Mouse (Mus musculus) cerebellum, adult 9-10 months (tissue): Measurements from ENCODE around the gene Rnf225.
A peak's percentile ranks its signal among the peaks of the same experiment; 100 is the strongest.
"Not testable (repeated sequence)": the region's sequence is repeated elsewhere in the genome, so short reads cannot be mapped to it uniquely, and the experiment has no call there.

Experiments used
- DNase-seq: peaks from one replicate; pipeline ENCODE4 v3.0.0; 2022

Gene Rnf225

DNA sequence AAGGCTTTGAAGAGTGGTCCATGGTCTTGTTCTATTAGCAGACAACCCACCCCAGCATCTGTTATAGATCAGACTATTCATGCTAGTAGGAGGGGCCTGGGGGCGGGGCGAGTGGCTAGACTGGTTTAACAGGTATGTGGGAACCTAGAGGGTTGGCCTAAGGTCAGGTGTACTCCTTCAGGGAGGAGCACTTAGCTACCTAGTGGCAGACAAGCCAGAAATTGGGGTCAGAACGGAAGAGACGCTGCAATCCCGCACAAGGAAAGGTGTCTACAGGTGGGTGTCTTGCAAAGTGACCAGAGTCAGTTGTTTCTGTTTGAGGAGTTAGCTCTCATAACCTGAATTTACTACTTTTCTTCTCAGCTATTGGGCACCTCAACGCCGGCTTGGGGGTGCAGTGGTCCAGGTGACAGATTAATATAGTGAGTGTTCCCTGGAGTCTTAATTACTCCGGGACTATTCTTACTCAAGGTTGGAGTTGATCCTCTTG, at the start of gene Rnf225:
Rnf225 (plus strand) TSS at position 226 of the 490 bp plus-strand sequence.
- no peak for DNase-seq

DNA sequence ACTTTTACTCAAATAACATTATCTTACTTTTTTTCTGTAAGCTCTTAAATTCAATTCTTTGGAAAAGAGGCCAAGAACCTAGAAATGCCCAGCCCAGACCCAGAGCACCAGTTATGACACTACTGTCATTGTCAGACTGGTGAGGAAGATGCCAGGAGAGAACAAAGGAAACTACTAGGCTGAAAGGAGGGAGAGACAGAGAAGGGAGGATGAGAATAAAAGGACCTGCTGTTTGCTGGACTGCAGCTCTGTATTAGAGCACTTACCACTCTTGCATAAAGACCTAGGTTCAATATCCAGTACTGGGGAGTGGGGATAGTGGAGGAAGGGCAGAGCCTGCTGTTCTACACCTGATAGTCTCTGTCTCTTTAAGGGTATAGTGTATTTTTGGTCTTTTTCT, 47.2 kb upstream of the Rnf225 start:
- no peak for DNase-seq

DNA sequence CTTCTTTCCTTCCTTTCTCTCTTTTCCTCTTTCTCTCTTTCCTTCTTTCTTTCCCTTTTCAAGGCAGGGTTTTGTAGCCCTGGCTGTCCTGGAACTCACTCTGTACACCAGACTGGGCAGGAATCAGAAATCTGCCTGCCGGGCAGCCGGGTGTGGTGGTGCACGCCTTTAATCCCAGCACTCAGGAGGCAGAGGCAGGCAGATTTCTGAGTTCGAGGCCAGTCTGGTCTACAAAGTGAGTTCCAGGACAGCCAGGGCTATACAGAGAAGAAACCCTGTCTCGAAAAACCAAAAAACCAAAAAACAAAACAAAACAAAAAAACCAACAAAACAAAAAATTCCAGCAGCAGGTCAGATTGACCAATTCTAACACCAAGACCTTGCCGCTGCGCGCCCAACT, 46.7 kb upstream of the Rnf225 start:
- not testable (repeated sequence) for DNase-seq

DNA sequence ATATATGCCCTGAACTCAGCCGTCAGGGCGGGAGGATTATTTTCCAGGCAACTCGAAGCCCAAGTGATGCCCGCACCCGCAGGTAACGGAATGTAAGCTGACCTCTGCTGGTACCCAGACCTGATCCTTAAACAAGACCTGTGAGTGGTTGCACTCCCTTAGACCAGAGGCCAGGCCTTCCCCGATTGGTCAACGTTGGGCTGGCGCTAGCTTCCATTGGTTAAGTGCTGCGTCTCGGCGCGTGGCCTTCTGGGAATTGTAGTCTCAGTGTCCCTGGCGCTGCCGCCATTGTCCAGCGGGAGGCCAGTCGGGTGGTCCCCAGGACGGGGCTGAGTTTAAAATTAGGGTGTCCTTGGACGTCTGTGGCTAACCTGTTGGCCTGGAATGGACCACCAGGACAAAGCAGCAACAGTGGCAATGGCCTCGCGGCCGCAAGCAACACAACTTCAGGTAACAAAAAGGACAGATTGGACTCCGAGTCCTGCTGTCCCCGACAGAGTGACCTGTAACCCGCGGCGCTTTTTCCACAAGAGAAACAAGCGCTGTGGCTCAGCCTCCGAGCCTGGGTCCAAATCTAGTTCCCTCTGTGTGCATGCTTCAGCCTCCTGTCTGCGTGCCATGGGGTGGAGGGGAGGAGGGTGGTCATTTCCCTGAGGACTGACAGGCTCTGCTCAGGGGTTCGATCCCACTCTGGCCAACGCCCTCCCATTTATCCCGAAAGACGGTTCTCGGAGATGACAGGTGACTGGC, 46.1 kb upstream of the Rnf225 start, which contains the start of gene Zfp128:
Zfp128 (plus strand) TSS at position 267 of the 750 bp plus-strand sequence.
- DNase-seq: peak; percentile 97

DNA sequence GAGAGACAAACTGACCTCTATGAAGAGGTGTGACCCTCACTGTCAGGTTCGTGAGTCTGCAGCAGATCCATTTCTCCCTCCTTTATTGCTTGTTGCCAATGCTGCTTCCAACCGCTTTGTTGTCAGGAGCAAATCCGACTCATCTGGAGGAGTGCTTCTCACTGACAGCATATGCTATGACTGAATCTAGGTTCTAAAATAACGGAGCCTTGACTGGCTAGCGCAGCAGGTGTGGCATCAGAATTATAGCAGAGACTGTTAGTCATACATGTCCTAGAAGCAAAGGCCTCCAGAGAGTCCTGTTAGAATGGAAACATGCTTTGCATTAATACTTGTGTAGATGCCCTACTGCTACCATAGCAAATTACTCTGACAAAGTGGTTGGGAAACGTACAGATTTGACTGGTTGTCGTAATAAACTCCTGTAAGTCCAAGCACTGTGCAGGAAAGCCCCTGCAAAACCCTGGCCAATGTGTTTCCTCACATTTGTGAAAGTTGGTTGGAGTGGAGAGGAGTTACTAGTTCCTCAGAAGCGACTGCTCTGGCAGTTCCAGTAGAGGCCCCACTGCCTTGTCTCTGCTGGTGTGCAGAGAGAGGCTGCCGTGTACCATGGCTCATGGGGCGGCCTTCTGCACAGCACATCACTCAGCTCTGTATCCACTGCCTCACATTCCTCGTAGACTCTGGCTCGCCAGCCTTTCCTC, 40.5 kb upstream of the Rnf225 start:
- DNase-seq: no peak

DNA sequence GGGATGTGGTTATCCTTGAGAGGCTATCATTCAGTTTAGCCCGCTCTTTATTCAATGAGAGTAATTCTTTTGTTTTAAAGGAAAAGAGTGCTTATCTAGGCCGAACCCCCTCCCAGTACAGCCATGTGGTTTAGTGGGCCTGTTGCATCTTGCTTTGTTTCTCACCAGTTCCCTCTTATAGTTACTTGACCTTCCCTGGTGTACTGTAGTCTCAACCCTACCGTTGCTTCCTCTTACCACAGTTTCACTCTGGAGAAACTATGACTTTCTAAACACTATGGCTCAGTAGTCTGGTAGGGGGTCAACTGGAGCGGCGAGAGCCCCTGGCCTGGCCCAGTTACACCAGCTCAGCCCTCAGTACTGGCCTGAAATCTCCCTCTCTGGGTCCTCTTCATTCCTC, 39.6 kb upstream of the Rnf225 start:
- DNase-seq: no peak

DNA sequence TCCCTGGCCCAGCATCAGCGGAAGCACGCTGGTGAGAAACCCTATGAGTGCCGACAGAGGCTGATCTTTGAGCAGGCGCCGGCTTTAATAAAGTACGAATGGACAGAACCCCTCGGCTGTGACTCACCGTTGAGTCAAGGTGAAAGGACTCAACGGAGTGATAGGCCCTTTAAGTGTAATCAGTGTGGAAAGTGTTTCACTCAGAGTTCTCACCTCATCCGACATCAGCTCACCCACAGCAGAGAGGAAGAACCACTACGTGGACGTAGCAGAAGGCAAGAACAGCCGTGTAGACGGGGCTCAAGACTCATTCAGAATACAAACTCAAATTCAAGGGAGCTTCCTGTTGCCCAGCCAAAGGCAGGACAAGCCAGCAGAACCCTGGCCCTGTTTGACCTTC, 36.3 kb upstream of the Rnf225 start:
- DNase-seq: no peak

DNA sequence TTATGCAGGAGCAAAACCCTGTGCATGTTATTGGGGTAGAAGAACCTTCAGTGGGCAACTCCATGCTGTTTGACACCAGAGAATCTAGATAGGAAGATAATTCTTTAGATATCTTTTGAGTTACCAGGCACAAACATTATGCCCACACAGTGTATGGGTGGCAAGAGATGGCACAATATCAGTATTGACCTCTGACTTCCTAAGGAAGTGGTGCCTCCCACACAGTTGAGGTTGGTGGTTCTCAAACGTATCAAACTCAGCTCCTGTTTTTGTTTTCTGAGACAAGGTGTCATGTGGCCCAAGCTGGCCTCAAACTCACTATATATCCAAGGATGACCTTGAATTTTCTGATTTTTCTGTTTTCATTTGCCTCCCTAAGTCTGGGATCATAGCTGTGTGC, 35.9 kb upstream of the Rnf225 start:
- DNase-seq: no peak

DNA sequence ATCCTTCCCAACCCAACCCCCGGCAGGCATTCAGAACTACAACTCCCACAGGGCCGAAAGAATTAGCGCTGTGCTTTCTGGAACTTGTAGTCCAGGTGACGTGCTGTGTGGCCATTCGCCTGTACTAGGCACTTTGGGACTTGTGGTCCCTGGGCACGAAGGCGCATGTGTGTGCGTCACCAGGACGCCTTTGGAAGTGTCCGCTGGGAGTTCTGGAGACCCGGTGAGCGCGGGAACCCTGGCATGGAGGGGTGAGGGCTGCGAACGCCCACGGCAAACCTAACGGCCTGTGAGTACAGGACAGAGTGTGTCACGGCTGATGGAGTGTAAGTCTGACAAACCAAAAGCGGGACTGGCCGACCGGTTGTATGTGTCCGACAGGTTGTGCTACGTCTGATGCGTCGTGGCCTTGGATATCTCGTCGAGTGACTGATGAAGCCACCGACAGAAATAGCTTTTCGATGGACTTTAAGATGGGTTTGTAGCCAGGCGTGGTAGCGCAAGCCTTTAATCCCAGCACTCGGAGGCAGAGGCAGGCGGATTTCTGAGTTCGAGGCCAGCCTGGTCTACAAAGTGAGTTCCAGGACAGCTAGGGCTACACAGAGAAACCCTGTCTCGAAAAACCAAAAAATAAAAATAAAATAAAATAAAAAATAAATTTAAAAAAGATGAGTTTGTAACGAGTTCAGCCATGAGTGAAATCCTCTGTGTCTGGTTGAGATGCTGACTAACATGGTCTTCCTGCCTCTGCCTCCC, 29.4 kb upstream of the Rnf225 start, which contains the start of gene Zscan22:
Zscan22 (plus strand) TSS at position 161 of the 756 bp plus-strand sequence.
- peak; percentile 96 for DNase-seq

DNA sequence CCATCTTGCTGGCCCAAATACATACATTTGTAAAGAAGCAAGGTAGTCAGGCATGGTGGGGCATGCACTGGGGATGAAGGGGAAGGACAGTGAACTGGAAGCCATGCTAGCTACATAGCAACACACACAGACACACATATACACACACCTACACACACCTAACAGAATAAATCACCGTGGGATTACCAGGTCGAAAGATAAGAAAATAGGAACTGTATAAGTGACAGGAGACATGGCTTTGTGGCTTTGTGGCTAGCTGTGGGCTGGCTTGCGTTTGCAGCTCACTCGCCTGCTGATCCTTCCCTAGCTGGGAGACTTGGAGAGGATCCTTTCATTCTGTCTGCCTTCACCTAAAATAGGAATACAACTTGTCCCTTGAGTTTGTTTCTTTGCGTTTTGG, 25.7 kb upstream of the Rnf225 start:
- DNase-seq: no peak

DNA sequence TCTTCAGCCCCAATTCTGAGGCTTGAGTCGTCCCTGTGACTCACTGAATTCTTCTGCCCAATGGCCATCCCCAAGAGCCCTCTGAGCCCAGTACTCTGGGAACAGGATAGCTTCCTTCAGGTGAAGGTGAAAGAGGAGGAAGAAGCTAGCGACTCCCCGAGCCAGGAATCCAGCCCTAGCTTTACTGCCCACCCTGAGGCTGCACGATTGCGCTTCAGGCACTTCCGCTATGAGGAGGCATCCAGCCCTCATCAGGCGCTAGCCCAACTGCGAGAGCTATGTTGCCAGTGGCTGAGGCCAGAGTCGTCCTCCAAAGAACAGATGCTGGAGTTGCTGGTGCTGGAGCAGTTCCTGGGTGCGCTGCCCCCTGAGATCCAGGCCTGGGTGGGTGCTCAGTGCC, 23.6 kb upstream of the Rnf225 start:
- DNase-seq: no peak

DNA sequence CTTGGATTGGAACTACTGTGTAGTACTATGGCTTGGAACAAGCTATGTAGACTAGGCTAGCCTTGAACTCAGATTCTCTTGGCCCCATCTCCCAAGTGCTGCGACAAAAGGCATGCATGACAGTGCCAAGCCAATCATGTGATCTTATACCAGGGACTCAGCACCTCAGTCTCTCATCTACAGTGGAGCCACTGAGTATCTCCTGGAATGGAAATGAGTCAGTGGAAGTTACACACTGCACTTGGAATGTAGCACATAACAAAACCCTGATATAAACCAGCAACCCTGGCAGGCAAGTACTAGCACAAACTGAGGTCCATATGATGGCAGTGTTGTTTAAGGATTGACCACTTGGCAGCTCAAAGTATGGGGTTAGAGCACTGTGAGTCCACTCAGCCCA, 22.1 kb upstream of the Rnf225 start:
- DNase-seq: no peak

DNA sequence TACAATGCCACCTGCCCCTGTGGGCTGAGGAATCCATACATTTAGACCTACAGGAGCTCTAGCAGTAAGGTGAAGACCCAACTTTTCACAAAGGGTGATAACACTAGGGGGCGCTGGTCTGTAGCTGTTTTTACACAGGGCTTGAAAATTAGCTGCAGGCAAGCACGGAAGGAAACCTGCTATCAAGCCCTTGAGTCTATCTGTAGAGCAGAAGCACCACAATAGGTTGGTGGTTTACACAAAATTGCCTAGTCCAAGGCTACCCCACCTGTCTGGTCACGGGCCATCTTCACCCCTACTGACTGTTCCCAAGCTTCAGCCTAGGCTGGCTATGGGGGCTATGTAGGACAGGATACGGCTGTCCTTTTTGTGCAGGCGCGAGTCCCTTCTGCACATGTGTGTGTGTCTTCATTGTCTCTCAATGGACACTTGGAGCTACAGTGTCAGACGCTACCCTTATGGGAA, 17.7 kb upstream of the Rnf225 start:
- DNase-seq: peak; percentile 91

DNA sequence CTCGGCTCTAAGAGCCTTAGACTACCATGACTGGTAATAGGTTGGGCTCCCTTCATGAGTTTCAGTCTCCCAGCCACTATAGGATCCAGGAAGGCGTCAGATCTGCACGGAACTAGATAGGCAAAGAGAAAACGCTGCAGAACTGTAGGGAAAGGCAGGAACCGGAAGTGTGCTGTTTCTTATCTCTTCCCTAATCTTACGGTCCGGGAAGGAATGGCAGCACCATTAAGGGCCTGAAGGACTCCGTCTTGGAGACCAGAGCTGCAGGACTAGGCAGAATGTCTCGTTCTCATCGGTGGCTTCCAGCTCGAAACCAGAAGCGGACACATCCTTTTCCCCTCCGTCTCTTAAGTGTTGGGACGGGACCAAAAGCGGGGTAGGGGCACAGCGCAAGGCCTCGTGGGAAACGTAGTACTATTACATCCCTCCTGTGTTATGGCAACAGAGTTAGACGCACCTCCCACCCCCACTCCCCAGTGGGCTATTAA, 17.0 kb upstream of the Rnf225 start:
- DNase-seq: peak; percentile 72

DNA sequence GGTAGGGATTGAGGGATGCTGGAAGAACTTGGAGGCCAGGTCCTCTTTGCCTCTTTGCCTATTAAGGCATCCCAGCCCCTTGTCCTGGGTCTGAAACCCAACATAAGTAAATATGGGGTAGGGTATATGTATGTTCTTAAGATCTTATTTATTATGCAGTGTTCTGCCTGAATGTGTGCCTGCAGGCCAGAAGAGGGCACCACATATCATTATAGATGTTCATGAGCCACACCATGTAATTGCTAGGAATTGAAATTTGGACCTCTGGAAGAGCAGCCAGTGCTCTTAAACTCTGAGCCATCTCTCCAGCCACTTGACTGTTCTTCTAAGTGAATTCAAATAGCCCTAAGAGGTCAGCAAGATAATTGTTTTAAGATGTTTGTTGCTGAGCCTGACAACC, 13.7 kb upstream of the Rnf225 start:
- DNase-seq: no peak

DNA sequence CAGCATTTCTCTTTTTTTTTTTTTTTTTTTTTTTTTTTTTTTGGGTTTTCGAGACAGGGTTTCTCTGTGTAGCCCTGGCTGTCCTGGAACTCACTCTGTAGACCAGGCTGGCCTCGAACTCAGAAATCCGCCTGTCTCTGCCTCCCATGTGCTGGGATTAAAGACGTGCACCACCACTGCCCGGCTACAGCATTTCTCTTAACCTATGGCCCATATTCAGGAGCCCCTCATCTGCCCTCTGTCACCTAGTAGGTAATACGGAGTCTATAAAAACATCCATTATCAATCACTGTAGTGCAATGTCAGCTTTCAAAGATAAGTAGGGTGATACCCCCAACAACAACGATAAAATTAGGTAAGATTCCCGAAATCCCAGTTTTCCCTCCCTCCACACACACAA, 6.7 kb upstream of the Rnf225 start:
- DNase-seq: peak; percentile 57

DNA sequence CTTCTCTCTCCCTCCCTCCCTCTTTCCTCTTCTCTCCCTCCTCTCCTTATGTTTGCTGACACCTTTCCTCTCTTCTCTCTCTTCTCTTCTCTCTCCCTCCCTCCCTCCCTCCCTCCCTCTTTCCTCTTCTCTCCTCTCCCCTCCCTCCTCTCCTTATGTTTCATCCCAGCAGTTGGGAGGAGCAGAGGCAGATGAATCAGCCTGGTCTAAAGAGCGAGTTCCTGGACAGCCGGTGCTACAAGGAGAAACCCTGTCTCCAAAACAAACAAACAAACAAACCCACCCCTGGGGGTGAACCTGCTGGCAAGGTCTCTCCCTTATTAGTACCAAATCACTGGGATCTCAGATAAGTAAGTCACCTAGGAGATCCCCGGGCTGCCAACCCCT, 5.9 kb upstream of the Rnf225 start:
- DNase-seq: no peak

DNA sequence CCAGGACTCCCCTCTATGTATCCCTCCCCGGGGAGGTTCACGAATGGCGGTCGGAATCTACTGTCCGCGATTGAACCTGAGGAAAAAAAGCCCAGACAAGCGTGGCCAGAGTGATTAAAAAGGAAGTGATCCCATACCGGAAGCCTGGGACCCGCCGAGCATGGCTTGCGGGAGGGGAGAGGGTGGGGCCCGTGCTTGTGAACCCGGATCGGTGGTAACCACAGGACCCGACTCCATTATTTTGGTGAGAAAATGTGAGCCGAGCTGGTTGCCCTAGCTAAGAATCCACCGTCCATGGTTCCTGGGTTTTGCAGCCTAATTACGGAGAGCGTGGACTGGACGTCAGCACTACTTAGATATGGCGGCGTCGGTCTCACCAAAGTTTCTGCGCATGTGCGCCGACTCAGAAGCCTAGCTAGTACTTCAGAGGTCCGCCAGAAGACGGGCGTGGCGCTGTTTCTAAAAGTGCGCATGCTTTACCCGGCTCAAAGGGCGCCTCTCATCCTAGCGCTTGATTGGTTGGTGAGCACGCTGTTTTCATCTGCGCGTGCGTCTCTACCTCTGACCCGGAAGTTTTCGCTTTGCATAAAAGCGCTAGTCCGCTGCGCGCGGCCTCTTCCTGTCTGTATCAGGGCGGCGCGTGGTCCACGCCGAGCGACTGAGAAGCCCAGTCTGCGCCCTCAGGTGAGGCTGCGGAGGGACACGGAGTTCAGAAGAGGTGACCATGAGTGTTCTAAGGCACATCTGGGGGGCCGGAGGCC, 5.3 kb upstream of the Rnf225 start, which contains the start of gene Rps5:
Rps5 (plus strand) TSS at position 586 of the 761 bp plus-strand sequence.
- peak; percentile 99 for DNase-seq

DNA sequence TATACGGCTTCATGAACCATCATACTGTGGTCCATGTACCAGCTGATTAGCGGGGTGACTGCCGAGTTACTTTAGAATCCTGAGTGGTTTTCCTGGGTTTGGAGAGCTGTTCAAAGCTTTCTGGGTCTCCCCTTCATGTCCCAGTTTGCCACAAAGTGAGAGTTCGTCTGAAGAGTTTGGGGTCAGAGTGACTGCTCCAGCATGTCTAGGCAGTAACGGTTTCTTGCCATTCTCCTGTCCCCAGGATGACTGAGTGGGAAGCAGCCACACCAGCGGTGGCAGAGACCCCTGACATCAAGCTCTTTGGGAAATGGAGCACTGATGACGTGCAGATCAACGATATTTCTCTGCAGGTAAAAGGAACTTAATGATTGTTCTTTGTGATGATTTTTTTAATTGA, 4.5 kb upstream of the Rnf225 start:
- DNase-seq: no peak

DNA sequence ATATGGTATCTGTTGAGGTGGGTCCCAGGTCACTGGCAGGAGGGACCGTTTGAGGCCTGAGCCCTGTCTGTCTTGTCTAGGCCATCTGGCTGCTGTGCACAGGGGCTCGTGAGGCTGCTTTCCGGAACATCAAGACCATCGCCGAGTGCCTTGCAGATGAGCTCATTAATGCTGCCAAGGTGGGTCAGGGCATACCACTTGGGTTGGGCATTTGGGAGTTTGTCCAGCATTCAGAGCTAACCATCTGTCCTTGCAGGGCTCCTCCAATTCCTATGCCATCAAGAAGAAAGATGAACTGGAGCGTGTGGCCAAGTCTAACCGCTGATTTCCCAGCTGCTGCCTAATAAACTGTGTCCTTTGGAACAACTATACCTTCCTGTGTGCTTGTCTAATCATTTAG, 900 bp upstream of the Rnf225 start:
- peak; percentile 62 for DNase-seq

DNA sequence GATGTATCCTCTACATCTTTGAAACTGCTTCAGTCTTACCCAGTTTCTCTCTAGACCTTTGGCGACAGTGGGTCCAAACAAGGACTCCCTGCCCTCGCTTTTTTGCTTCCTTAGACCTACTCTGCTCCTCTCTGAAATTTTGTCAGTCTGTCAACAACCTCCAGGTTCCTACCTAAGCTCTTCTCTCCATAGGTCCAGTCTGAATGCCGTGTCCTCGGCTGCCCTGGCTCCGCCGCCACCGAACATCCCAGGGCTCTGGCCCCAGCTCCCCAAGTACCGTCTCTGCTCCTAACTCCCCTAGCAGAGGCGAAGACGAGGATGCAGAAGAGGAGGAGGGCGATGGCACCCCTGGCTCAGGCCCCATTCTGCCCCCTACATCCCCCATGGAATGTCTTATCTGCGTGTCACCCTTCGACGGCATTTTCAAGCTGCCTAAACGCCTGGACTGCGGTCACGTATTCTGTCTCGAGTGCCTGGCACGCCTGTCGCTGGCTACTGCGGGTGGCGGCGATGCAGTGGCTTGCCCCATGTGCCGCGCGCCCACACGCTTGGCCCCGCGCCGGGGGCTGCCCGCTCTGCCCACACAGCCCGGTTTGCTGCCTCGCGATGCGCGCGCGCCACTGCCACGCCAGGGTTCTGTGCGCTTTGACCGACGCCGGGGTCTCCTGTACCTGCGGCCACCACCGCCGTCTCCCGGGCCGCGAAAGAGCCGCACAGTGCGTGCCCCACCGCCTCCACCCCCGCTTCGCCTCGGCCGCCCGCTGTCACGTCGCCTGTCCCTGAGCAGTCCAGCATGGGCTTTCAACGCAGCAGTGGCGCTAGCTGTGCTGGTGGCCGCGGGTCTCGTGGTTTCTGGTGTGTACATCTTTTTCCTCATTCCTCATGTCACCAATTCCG, 725 bp downstream of the Rnf225 start:
- peak; percentile 72 for DNase-seq
